Mouse (Mus musculus) thymus, postnatal 36 days (tissue): ENCODE measurements around the gene Grin1.
"Not testable (repeated sequence)": the region's sequence is repeated elsewhere in the genome, so short reads cannot be mapped to it uniquely, and the experiment has no call there.

Source experiments
- DNase-seq, 2 experiments: peaks; one replicate each; pipeline ENCODE4 v3.0.0; 2022; ENCODE audit warnings: mixed read lengths in 2 of 2

Grin1 gene

GRCm38 (mm10) chr2:25286314-25286713, 32.7 kb downstream of the Grin1 start:
- DNase-seq = no peak

DNA sequence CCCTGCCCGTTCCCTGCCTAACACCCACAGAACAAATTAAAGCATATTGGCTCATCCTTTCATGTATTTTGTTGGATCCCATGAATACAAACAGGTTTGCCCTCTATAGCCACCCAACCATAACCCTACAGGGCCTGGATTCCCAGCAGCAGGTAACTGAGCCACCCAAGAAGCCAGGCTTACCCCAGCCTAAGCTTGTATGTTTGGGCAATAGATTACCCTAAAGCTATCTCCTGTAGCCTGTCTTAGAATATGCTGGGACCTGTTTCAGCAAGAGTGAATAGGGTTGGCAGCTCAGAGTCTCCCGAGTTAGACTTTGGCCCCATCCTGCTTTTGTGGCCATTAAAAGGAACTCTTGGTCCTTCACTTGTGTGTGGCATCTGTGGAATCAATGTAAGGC, 33.4 kb downstream of the Grin1 start:
- no peak for DNase-seq

GRCm38 (mm10) chr2:25278928-25279882, 39.8 kb downstream of the Grin1 start:
- peak; percentile 63 to 70 for DNase-seq

DNA sequence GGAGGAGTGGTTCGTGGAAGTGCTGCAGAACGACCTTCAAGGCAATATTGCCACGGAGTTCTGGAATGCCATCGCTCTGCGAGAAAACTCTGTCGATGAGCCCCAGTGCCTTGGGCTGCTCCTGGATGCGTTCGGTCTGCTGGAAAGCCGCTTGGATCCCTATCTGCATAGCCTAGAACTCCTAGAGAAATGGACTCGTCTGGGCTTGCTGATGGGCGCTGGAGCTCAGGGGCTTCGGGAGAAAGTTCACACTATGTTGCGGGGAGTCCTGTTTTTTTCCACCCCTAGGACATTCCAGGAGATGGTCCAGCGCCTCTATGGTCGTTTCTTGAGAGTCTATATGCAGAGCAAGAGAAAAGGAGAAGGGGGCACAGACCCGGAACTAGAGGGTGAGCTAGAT, 46.0 kb downstream of the Grin1 start:
- DNase-seq = no peak

GRCm38 (mm10) chr2:25272515-25272914, 46.5 kb downstream of the Grin1 start:
- DNase-seq = no peak

- peak; percentile 96 for DNase-seq
These were observed 47.0 kb downstream of the Grin1 start, which contains the start of the genes Ssna1 and Anapc2 for GRCm38 (mm10) chr2:25271827-25272511. Ssna1 (minus strand) TSS chr2:25272438. Anapc2 (plus strand) TSS chr2:25272478.

DNA sequence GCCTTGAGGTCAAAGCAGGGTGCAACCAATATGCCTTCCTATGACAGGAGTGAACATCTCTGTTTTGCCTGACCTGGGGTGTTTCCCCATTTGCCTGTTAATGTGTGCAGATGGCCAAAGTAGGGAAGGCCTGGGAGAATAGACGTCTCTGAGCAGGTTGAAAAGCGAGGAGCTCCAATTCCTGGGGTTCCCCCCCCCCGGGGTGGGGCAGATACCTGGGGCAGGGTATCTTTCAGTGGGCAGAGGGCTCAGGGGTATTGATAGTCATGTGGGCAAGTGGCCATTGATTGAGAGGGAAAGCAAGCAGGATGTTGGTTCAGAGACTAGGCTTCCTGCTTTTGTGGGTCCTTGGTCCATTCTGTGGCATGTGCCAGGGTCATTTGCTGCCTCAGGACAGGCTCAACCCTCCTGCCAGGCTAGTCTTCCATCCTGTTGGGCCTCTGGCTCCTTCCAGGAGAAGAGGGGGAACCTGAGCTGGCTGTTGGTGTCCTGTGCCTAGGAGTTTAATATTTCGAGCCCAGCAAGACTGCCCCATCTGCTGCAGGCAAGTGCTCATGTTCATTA, 51.2 kb downstream of the Grin1 start:
- DNase-seq = no peak

GRCm38 (mm10) chr2:25267241-25267640, 51.7 kb downstream of the Grin1 start:
- DNase-seq = no peak

- no peak for DNase-seq
These were observed 52.3 kb downstream of the Grin1 start for GRCm38 (mm10) chr2:25266720-25267119.

DNA sequence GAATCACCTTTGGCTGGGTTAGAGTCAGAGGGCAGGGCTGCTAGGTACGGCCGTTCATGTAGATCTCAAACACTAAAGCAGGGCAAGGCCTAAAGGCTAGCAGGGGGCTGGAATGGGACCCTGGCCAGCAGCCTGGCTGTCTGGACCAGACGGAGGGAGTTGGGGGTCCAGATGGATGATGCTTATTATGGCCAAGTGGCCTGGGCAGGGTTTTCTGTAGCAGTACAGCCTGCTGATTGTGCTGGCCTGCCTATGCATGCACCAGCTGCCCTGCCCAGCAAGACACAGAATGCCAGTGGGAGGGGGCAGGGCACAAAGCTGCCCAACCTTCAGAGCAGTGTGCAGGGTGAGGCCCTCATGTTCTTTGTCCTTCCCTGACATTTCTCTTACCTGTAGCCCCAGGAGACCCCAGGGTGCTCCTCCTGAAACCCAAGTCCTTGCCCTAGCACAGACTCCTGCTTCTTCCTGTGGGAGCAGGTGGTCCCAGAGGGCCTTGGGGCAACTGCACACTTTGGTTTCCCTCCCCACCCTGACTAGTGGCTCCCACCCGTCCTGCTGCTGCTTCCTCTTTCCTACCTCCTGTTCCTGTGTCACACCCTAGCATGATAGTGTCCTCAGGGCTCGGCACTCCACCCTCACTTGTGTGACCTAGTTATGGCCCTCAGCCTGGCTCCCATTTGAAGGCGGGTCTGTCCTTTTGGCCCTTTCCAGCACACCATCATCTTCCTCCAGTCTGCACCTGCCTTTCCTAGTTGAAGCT, 52.9 kb downstream of the Grin1 start:
- no peak for DNase-seq

GRCm38 (mm10) chr2:25264851-25265250, 54.1 kb downstream of the Grin1 start:
- no peak for DNase-seq

GRCm38 (mm10) chr2:25264286-25264660, 54.7 kb downstream of the Grin1 start:
- no peak for DNase-seq

- DNase-seq = no peak
These were observed 55.2 kb downstream of the Grin1 start for GRCm38 (mm10) chr2:25263623-25264285.

- peak; percentile 54 to 69 for DNase-seq
These were observed 56.0 kb downstream of the Grin1 start for GRCm38 (mm10) chr2:25262795-25263622.

GRCm38 (mm10) chr2:25262291-25262767, 56.7 kb downstream of the Grin1 start, which contains the start of gene Tprn:
Tprn (plus strand) TSS chr2:25262618.
- peak; percentile 93 to 96 for DNase-seq

GRCm38 (mm10) chr2:25261870-25262269, 57.1 kb downstream of the Grin1 start:
- no peak for DNase-seq

- no peak for DNase-seq
These were observed 60.1 kb downstream of the Grin1 start for GRCm38 (mm10) chr2:25258887-25259286.

DNA sequence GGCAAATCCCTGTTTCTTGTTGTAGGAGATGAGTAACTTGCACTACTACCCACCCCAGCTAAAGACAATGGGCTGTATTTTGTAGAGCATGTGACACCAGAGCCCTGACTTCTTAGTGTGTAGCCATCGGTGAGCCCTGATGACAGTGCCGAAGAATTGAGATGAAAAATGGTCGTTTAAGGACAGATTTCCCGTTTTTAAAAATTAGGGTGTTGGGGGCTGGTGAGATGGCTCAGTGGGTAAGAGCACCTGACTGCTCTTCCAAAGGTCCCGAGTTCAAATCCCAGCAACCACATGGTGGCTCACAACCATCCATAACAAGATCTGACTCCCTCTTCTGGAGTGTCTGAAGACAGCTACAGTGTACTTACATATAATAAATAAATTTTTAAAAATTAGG, 61.7 kb downstream of the Grin1 start:
- not testable (repeated sequence) for DNase-seq

GRCm38 (mm10) chr2:25256443-25257109, 62.4 kb downstream of the Grin1 start:
- peak; percentile 61 to 65 for DNase-seq

DNA sequence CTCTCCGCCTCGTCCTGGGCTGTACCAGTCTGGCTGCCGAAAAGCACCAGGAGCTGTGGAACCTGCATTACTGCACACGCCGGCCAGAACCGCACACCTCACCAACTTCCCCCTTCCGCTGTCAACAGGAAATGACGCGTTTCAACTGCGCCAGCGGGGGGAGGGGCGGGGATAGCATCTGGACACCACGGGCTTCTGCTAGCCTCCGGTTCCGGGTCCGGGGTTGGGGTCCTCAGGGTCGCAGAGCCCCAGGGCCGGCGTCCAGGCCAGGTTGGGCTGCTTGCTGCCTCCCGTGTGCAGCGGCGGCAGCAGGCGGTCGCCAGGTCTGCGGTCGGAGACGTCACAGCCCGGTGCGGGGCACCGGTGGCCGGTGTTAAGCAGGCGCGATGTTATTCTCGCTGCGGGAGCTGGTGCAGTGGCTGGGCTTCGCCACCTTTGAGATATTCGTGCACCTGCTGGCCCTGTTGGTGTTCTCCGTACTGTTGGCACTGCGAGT, 63.7 kb downstream of the Grin1 start, which contains the start of gene Tmem203:
Gene Tmem203 (plus strand): TSS at position 156 of the 496 bp plus-strand sequence.
- DNase-seq = peak; percentile 82
